Mouse (Mus musculus) lung, adult 2 months (tissue): ENCODE data around the gene Sec61a2.

Experiments used
- CTCF ChIP-seq: fragments of 200-500 bp; IDR thresholded peaks from 2 replicates; pipeline ENCODE4 v1.5.1; 2011; ENCODE audit warnings: mild to moderate bottlenecking, low read length, control low read depth; ENCODE audit not compliant: insufficient read depth
- POLR2A ChIP-seq: fragments of 200-500 bp; IDR thresholded peaks from 2 replicates; pipeline ENCODE4 v1.6.1; 2011; ENCODE audit warnings: low read depth, mild to moderate bottlenecking, control low read depth, low read length, borderline replicate concordance; ENCODE audit errors: extremely low read depth

GRCm38 (mm10) chr2:5862834-5863233, 32.4 kb downstream of the Sec61a2 start, which contains the start of gene Gm13199:
- TF ChIP-seq POLR2A (no peak), CTCF (no peak)
